Mouse (Mus musculus) stomach, postnatal 0 days (tissue): ENCODE results near the gene Prdx5.

Source experiments
- CTCF ChIP-seq: IDR thresholded peaks from 2 replicates; pipeline ENCODE4 v1.5.1; 2016; ENCODE audit warnings: antibody characterized with exemption, low read depth, mild to moderate bottlenecking, moderate library complexity
- EP300 ChIP-seq: optimal IDR thresholded peaks from 2 replicates; pipeline ENCODE3; 2016; ENCODE audit warnings: antibody characterized with exemption

GRCm38 (mm10) chr19:6904846-6905245 lies 5.1 kb downstream of the Prdx5 start:
- TF ChIP-seq CTCF (no peak), EP300 (no peak)
